Mouse (Mus musculus) megakaryocyte, embryonic 14.5 days (primary cell): ENCODE measurements around the gene Shc1. TPM values are rescaled to one million over a fixed set of nuclear protein-coding genes. Genes with fewer than 3 reads are reported as not detected.

Experiments
- H3K27me3 ChIP-seq: replicated peaks from 2 replicates; pipeline ENCODE3; 2012; ENCODE audit warnings: inconsistent platforms
- H3K36me3 ChIP-seq: replicated peaks from 2 replicates; pipeline ENCODE3; 2012; ENCODE audit warnings: low read length, inconsistent platforms, mixed read lengths
- H3K4me1 ChIP-seq: 2 replicates; pipeline ENCODE4 v1.6.1; 2012; ENCODE audit warnings: inconsistent platforms
- H3K4me3 ChIP-seq: replicated peaks from 2 replicates; pipeline ENCODE3; 2012; ENCODE audit warnings: moderate library complexity, mild to moderate bottlenecking, inconsistent platforms
- H3K9me3 ChIP-seq: 2 replicates; pipeline ENCODE4 v1.6.1; 2012; ENCODE audit warnings: inconsistent platforms
- FLI1 ChIP-seq: IDR thresholded peaks from 2 replicates; pipeline ENCODE4 v1.6.1; 2012; ENCODE audit warnings: low read length, inconsistent platforms, mixed read lengths
- GATA1 ChIP-seq: IDR thresholded peaks from 3 replicates; pipeline ENCODE4 v1.6.1; 2012; ENCODE audit warnings: mixed read lengths, low read length, inconsistent platforms, borderline replicate concordance
- polyA plus RNA-seq: library from polyadenylated mRNA; stranded (reverse); fragments of >175 nt; gene quantifications from 2 replicates; pipeline ENCODE4 v1.2.3, GENCODE M21; 2012; ENCODE audit warnings: low replicate concordance; ENCODE audit not compliant: insufficient read depth

Gene Shc1
- polyA plus RNA-seq, 1 experiment: 67.6 TPM

DNA sequence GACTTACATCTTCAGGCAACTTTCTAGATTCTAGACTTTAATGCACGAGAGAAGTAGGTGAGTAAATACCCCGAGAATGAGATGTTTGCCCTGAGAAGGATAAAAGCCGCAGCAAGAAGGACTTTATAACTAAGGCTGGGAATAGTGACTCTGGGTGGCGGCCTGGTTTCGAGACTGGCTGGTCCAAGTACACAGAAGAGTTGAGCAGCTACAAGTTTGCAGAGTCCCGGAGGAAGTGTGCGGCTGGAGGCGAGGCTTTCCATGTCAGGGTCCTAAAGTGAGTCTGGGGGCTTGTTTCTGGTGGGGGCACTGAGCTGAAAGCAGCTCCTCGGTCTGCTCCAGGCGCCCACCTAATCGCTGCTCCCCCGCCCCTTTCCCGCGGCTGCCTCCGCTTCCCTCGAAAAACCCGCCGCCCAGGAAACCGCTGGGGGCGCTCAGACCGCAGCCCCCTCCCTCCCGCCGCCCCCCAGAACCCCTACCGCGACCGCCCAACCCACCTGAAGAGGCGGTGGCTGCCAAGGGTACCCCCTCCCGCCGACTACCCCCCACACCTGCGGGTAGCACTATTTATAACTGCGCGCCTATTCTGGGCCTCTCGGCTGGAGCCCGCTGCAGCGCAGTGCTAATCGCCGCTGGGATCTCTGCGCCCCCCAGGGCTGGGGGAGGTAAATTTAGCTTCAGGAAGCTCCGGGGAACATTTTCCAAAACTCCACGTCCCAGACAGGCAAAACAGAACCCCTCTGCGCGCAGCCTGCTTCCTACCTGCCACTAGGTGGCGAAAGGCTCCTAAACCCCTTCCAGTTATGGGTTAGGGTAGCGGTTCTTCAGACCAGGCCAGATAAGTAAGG is 22.2 kb upstream of the Shc1 start:
- Histone ChIP-seq H3K36me3 (peaks cover 25% of the 10 kb centered on the region), H3K9me3 (no peaks in the 10 kb centered on the region), H3K4me1 (peaks cover 30% of the 10 kb centered on the region), H3K27me3 (no peaks in the 10 kb centered on the region), H3K4me3 (peak overlapping the region; percentile 97)
- TF ChIP-seq FLI1 (no peak), GATA1 (no peak)

DNA sequence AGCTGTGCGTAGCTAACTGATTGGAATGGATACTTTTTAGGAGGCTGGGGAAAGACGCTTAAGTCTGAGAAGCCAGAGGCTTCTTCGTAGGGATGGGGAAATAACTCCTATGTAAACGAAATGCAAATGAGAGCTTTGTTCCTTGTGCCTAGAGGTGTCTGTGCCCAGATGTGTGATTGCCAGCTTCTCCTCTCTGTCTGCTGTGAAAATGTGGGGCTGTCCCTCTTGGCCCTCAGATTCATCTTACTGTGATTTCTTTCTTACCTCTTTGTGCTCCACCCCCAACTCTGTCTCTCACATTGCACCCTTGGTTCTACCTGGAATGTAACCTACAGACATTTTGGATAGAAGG is 21.6 kb upstream of the Shc1 start:
- Histone ChIP-seq H3K4me1 (peaks cover 24% of the 10 kb centered on the region), H3K27me3 (no peaks in the 10 kb centered on the region), H3K4me3 (peak overlapping the region; percentile 97), H3K36me3 (peaks cover 31% of the 10 kb centered on the region), H3K9me3 (no peaks in the 10 kb centered on the region)
- TF ChIP-seq GATA1: no peak
- no peak for TF ChIP-seq FLI1

DNA sequence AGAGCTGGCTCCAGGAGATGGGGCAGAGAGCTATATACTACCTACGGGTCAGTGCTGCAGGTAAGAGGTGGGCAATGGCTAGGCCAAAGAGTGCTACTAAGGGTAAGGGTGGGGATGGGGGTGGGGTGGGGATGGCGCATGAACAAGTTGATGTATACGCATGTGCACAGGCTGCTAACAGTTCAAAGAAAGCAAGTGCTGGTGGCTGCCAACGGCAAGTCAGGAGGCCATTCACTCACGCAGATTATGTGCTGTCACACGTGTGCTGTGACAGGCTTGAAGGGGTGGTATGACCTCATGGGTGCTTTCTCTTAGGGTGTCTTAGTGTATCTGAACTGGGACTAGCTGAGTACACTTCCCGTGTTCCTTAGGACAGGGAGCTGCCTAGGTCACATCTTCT is 16.9 kb upstream of the Shc1 start:
- TF ChIP-seq GATA1: no peak
- no peak for TF ChIP-seq FLI1
- Histone ChIP-seq H3K9me3 (no peaks in the 10 kb centered on the region), H3K4me1 (peaks cover 22% of the 10 kb centered on the region), H3K36me3 (peaks cover 78% of the 10 kb centered on the region), H3K4me3 (no peak overlapping the region), H3K27me3 (no peaks in the 10 kb centered on the region)

DNA sequence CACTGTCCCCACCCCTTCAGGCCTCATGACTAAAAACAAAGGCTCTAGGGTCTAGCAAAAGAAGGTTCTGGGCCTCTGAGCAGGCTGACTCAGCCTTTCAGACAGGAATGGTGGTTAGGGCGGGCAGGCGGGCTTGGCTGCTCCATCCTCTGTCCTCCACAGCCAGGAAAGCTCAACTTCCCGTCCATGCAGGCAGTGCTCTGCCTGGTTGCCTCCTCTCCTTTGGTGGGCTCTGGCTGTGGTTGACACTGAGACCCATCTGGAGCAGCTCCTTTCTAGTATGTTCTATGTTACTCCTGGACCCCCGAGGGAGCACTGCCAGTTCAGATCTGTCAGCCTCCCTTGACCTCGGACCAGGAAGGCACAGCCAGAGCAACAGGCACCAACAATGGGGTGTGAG is 15.6 kb upstream of the Shc1 start, which contains the start of gene Lenep:
TSS of gene Lenep (minus strand) at position 101 of the 400 bp plus-strand sequence.
- Histone ChIP-seq H3K4me3 (no peak within 1 kb of the TSS), H3K27me3 (no peaks in the 10 kb centered on the region), H3K36me3 (peaks cover 88% of the 10 kb centered on the region), H3K4me1 (peaks cover 23% of the 10 kb centered on the region), H3K9me3 (no peaks in the 10 kb centered on the region)
- TF ChIP-seq GATA1: no peak

DNA sequence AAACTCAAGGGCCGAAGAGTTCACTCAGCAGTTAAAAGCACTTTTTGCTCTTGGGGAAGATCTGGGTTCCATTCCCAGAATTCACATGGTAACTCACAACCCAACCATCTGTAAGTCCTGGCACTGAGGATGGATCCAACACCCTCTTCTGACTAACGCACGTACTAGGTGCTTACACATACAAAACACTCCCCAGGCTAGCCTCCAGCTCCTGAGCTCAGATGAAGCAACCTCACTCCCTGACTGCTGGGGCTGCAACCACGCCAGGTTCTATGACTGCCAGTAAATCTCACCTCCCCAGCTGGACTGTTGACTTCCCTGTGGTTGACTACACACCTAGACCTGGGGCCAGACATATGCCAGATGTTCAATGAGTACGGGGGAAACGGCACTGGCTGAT is 11.4 kb upstream of the Shc1 start:
- Histone ChIP-seq H3K36me3 (peaks cover 82% of the 10 kb centered on the region), H3K4me1 (peaks cover 51% of the 10 kb centered on the region), H3K4me3 (peak overlapping the region; percentile 18), H3K27me3 (no peaks in the 10 kb centered on the region), H3K9me3 (no peaks in the 10 kb centered on the region)
- TF ChIP-seq GATA1 (no peak), FLI1 (no peak)

DNA sequence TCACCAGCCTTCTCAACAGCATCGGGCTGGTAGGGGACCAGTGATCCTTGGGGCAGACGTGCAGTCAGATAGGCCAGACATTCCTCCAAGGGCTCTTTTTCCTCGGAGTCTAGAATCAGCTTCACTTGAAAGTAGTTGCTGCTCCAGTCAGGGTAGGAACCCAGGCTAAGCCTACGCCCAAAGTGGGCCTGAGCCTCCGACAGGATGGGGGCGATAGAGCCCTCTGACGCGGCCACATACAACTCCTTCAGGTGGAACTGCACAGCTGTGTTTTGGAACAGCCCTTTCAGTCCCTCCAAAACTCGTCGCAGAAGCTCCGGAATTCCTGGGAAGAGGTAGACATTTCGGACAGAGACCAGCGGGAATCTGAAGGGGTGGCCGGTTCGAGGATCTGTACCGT is 9.8 kb upstream of the Shc1 start:
- Histone ChIP-seq H3K4me3 (no peak overlapping the region), H3K4me1 (peaks cover 48% of the 10 kb centered on the region), H3K36me3 (peaks cover 69% of the 10 kb centered on the region), H3K9me3 (no peaks in the 10 kb centered on the region), H3K27me3 (no peaks in the 10 kb centered on the region)
- no peak for TF ChIP-seq GATA1
- TF ChIP-seq FLI1: no peak

DNA sequence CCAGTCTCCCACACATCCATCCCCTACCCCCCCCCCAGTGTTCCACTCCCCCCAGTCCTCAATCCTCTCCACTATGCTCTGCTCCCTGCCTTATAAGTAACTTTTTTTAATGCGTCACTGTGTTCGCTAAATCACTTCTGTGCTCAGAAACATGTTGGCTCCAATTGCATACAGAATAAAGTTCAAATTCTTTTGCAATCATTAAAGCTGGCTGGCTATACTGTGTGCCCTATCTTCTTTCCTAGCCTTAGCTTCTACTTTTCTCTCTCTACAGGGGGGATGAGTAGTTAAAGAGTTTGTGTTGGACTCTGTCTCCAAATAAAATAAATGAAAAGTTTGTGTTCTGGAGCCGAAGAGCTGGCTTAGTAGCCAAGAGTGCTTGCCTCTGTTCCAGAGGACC is 8.5 kb upstream of the Shc1 start:
- Histone ChIP-seq H3K36me3 (peaks cover 67% of the 10 kb centered on the region), H3K9me3 (peaks cover 1% of the 10 kb centered on the region; the same call in 1 of the 2 replicates), H3K4me3 (no peak overlapping the region), H3K4me1 (peaks cover 48% of the 10 kb centered on the region), H3K27me3 (no peaks in the 10 kb centered on the region)
- TF ChIP-seq FLI1: no peak
- TF ChIP-seq GATA1: no peak

DNA sequence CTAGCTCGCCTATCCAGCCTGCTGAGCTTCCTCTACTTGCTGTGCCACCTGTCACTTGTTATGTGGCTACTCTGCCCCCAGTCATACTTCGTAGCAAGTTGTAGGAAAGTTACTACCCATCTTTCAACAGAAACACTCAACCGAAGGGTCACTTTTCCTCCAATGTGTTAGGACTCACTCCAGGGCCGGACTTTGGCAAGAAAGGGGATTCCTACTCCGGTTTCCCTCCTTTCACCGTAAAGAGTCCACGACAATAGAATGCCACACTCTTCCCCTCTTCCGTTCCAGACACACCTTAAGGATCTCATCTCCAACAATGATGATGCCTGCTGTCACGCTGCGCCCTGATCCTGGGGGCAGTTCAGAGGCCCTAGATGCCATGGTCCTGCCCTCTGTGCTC is 7.4 kb upstream of the Shc1 start:
- Histone ChIP-seq H3K27me3 (no peaks in the 10 kb centered on the region), H3K9me3 (peaks cover 3% of the 10 kb centered on the region; the same call in 1 of the 2 replicates), H3K4me3 (peak overlapping the region; percentile 93), H3K36me3 (peaks cover 65% of the 10 kb centered on the region), H3K4me1 (peaks cover 48% of the 10 kb centered on the region)
- TF ChIP-seq FLI1 (no peak), GATA1 (no peak)

DNA sequence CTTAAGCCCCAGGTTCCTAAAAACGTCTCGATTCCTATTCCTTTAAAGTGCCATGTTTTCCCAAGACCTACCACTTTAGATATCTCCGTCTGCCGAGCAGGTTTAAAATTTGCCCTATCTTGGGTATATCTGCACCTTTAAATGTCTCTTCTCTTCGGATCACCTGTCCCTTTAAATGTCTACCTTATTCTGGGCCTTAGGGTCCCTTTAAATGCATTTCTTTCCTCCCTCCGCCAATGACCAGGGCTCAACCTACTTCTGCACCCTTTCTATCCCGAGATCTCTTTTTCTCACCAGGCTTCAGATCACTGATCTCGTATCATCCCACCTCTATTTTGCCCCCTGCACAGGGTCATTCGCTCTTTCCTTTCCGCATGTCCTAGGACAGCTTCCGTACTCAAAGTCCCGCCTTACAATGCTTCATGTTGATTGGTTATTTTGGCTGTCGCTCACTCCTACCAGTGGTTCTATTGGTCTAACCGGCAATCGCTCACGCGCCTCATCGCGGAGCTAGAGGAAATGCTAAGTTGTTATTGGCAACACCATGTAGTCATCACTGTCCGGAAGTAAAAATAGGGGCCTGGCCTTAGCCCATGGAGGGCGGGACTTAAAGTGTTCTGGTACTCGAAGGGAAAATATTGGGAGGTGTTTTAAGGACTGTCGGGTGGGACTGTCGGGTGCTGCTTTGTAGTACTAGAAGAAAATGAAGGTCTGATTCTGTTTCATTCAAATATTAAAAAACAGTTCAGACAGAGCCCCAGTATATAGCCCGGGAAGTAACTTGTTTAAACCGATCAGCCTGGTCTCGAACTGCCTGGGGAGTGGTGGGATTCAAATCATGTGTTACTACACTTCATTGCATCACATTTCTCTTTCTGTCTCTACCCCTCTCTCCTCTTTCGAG is 6.5 kb upstream of the Shc1 start, which contains the start of gene Flad1:
TSS of gene Flad1 (minus strand) at position 381 of the 904 bp plus-strand sequence.
- Histone ChIP-seq H3K36me3 (peaks cover 67% of the 10 kb centered on the region), H3K27me3 (no peaks in the 10 kb centered on the region), H3K4me3 (peak within 1 kb of the TSS; percentile 93), H3K9me3 (peaks cover 3% of the 10 kb centered on the region; the same call in 1 of the 2 replicates), H3K4me1 (peaks cover 57% of the 10 kb centered on the region)
- TF ChIP-seq GATA1: no peak
- peak; percentile 74 for TF ChIP-seq FLI1
